Mouse (Mus musculus): Measurements from ENCODE around the gene Mpp6.

The Mpp6 gene

GRCm38 (mm10) chr6:50228180-50228579, 118.1 kb downstream of the Mpp6 start:
- no peak for DNase-seq (ENCODE audit: low spot score)

GRCm38 (mm10) chr6:50231288-50231687, 121.2 kb downstream of the Mpp6 start:
- DNase-seq (ENCODE audit: low spot score), result no peak

GRCm38 (mm10) chr6:50232984-50233383, 122.9 kb downstream of the Mpp6 start:
- DNase-seq (ENCODE audit: low spot score), result no peak

- no peak for DNase-seq (ENCODE audit: low spot score)
Observed at GRCm38 (mm10) chr6:50237963-50238362, 127.9 kb downstream of the Mpp6 start.

GRCm38 (mm10) chr6:50239902-50240301, 129.9 kb downstream of the Mpp6 start:
- no peak for DNase-seq (ENCODE audit: low spot score)

GRCm38 (mm10) chr6:50240437-50240836, 130.4 kb downstream of the Mpp6 start:
- DNase-seq (ENCODE audit: low spot score), result peak; percentile 15

GRCm38 (mm10) chr6:50244126-50244525, 134.1 kb downstream of the Mpp6 start:
- DNase-seq (ENCODE audit: low spot score), result no peak

GRCm38 (mm10) chr6:50244967-50245366, 134.9 kb downstream of the Mpp6 start:
- no peak for DNase-seq (ENCODE audit: low spot score)

- DNase-seq (ENCODE audit: low spot score), result no peak
Observed at GRCm38 (mm10) chr6:50247356-50247755, 137.3 kb downstream of the Mpp6 start.

GRCm38 (mm10) chr6:50247791-50248190, 137.8 kb downstream of the Mpp6 start:
- no peak for DNase-seq (ENCODE audit: low spot score)
